Mouse (Mus musculus): ENCODE data around the gene Tmem184a. TPM values are rescaled to one million over a fixed set of nuclear protein-coding genes. Genes with fewer than 3 reads are reported as not detected.

Gene Tmem184a
- total RNA-seq, 1 experiment = 2.7 TPM

GRCm38 (mm10) chr5:139839142-139839541 lies 19.4 kb upstream of the Tmem184a start:
- Histone ChIP-seq H3K4me3 (ENCODE audit: insufficient read depth in 1 of 2, low read depth in 1 of 2, low read length in 2 of 2, poor library complexity in 1 of 2, severe bottlenecking in 1 of 2) (no peak overlapping the region), H3K36me3 (ENCODE audit: control insufficient read depth, insufficient read depth, low read length, poor library complexity, severe bottlenecking) (no peaks in the 10 kb centered on the region), H3K9me3 (ENCODE audit: control insufficient read depth, insufficient read depth, low read depth, low read length) (no peaks in the 10 kb centered on the region), H3K27ac (ENCODE audit: insufficient read depth, low read depth, low read length, poor library complexity, severe bottlenecking) (no peak overlapping the region), H3K4me1 (ENCODE audit: control insufficient read depth in 2 of 2, insufficient read depth in 2 of 2, low read length in 2 of 2, poor library complexity in 1 of 2) (no peaks in the 10 kb centered on the region), H3K9ac (ENCODE audit: insufficient read depth, low read depth, low read length, poor library complexity, severe bottlenecking) (no peak overlapping the region)
- DNase-seq (ENCODE audit: low read depth, low spot score) = no peak
- in situ Hi-C loops (cut with MboI; ENCODE audit: low sequenced_read_pairs in 2 of 2, unreplicated experiment in 2 of 2) = loop anchor here (25.0 kb wide), 2 partner anchors 448 to 573 kb away; partner anchors contain the start of gene Eif3b (in 2 of the 2)
- TF ChIP-seq ZNF384 (IDR thresholded peaks at IDR 0.05; ENCODE audit: low read depth, low read length) = no peak
- TF ChIP-seq MAFK (IDR thresholded peaks at IDR 0.05; ENCODE audit: insufficient read depth, low read depth, low read length) = no peak
- no peak for TF ChIP-seq CHD2 (IDR thresholded peaks at IDR 0.05; ENCODE audit: low read depth, low read length)
- no peak for TF ChIP-seq HCFC1 (IDR thresholded peaks at IDR 0.05; ENCODE audit: borderline replicate concordance, insufficient read depth, low read length)
- TF ChIP-seq ZC3H11A (IDR thresholded peaks at IDR 0.05; ENCODE audit: borderline replicate concordance, low read depth, low read length) = no peak

- in situ Hi-C loops (cut with MboI; ENCODE audit: low sequenced_read_pairs in 2 of 2, unreplicated experiment in 2 of 2) = loop anchor here (25.0 kb wide), 2 partner anchors 449 to 574 kb away; partner anchors contain the start of gene Eif3b (in 2 of the 2)
- Histone ChIP-seq H3K9me3 (ENCODE audit: control insufficient read depth, insufficient read depth, low read depth, low read length) (no peaks in the 10 kb centered on the region), H3K4me1 (ENCODE audit: control insufficient read depth in 2 of 2, insufficient read depth in 2 of 2, low read length in 2 of 2, poor library complexity in 1 of 2) (no peaks in the 10 kb centered on the region), H3K36me3 (ENCODE audit: control insufficient read depth, insufficient read depth, low read length, poor library complexity, severe bottlenecking) (no peaks in the 10 kb centered on the region), H3K9ac (ENCODE audit: insufficient read depth, low read depth, low read length, poor library complexity, severe bottlenecking) (no peak overlapping the region), H3K4me3 (ENCODE audit: insufficient read depth in 1 of 2, low read depth in 1 of 2, low read length in 2 of 2, poor library complexity in 1 of 2, severe bottlenecking in 1 of 2) (no peak overlapping the region), H3K27ac (ENCODE audit: insufficient read depth, low read depth, low read length, poor library complexity, severe bottlenecking) (no peak overlapping the region)
- TF ChIP-seq MAFK (IDR thresholded peaks at IDR 0.05; ENCODE audit: insufficient read depth, low read depth, low read length) (no peak), ZC3H11A (IDR thresholded peaks at IDR 0.05; ENCODE audit: borderline replicate concordance, low read depth, low read length) (peak; percentile 58; the same call in 1 of the 2 replicates), HCFC1 (IDR thresholded peaks at IDR 0.05; ENCODE audit: borderline replicate concordance, insufficient read depth, low read length) (no peak), CHD2 (IDR thresholded peaks at IDR 0.05; ENCODE audit: low read depth, low read length) (no peak), ZNF384 (IDR thresholded peaks at IDR 0.05; ENCODE audit: low read depth, low read length) (0 out of 2 replicates have a peak, but pooled peaks have one; percentile 44)
- peak; percentile 43 for DNase-seq (ENCODE audit: low read depth, low spot score)
Observed at GRCm38 (mm10) chr5:139838476-139838892, 18.8 kb upstream of the Tmem184a start.

- TF ChIP-seq CHD2 (IDR thresholded peaks at IDR 0.05; ENCODE audit: low read depth, low read length) (no peak), MAFK (IDR thresholded peaks at IDR 0.05; ENCODE audit: insufficient read depth, low read depth, low read length) (no peak), ZC3H11A (IDR thresholded peaks at IDR 0.05; ENCODE audit: borderline replicate concordance, low read depth, low read length) (no peak), ZNF384 (IDR thresholded peaks at IDR 0.05; ENCODE audit: low read depth, low read length) (no peak), HCFC1 (IDR thresholded peaks at IDR 0.05; ENCODE audit: borderline replicate concordance, insufficient read depth, low read length) (no peak)
- no peak overlapping the region for H3K27ac ChIP-seq (ENCODE audit: insufficient read depth, low read depth, low read length, poor library complexity, severe bottlenecking)
- no peak overlapping the region for H3K4me3 ChIP-seq (ENCODE audit: insufficient read depth in 1 of 2, low read depth in 1 of 2, low read length in 2 of 2, poor library complexity in 1 of 2, severe bottlenecking in 1 of 2)
- in situ Hi-C loops (cut with MboI; ENCODE audit: low sequenced_read_pairs in 2 of 2, unreplicated experiment in 2 of 2) = loop anchor here (25.0 kb wide), 2 partner anchors 452 to 577 kb away; partner anchors contain the start of gene Eif3b (in 2 of the 2)
- no peaks in the 10 kb centered on the region for H3K36me3 ChIP-seq (ENCODE audit: control insufficient read depth, insufficient read depth, low read length, poor library complexity, severe bottlenecking)
- H3K9me3 ChIP-seq (ENCODE audit: control insufficient read depth, insufficient read depth, low read depth, low read length) = no peaks in the 10 kb centered on the region
- no peak overlapping the region for H3K9ac ChIP-seq (ENCODE audit: insufficient read depth, low read depth, low read length, poor library complexity, severe bottlenecking)
- no peak for DNase-seq (ENCODE audit: low read depth, low spot score)
- no peaks in the 10 kb centered on the region; a peak in 1 of 4 replicates for H3K4me1 ChIP-seq (ENCODE audit: control insufficient read depth in 2 of 2, insufficient read depth in 2 of 2, low read length in 2 of 2, poor library complexity in 1 of 2)
Observed at GRCm38 (mm10) chr5:139835706-139836105, 16.0 kb upstream of the Tmem184a start.

- Histone ChIP-seq H3K9me3 (ENCODE audit: control insufficient read depth, insufficient read depth, low read depth, low read length) (no peaks in the 10 kb centered on the region), H3K4me1 (ENCODE audit: control insufficient read depth in 2 of 2, insufficient read depth in 2 of 2, low read length in 2 of 2, poor library complexity in 1 of 2) (no peaks in the 10 kb centered on the region; a peak in 1 of 4 replicates), H3K9ac (ENCODE audit: insufficient read depth, low read depth, low read length, poor library complexity, severe bottlenecking) (no peak overlapping the region), H3K4me3 (ENCODE audit: insufficient read depth in 1 of 2, low read depth in 1 of 2, low read length in 2 of 2, poor library complexity in 1 of 2, severe bottlenecking in 1 of 2) (no peak overlapping the region), H3K27ac (ENCODE audit: insufficient read depth, low read depth, low read length, poor library complexity, severe bottlenecking) (no peak overlapping the region), H3K36me3 (ENCODE audit: control insufficient read depth, insufficient read depth, low read length, poor library complexity, severe bottlenecking) (no peaks in the 10 kb centered on the region)
- in situ Hi-C loops (cut with MboI; ENCODE audit: low sequenced_read_pairs in 2 of 2, unreplicated experiment in 2 of 2) = loop anchor here (25.0 kb wide), 2 partner anchors 455 to 580 kb away; partner anchors contain the start of gene Eif3b (in 2 of the 2)
- TF ChIP-seq ZNF384 (IDR thresholded peaks at IDR 0.05; ENCODE audit: low read depth, low read length) (no peak), HCFC1 (IDR thresholded peaks at IDR 0.05; ENCODE audit: borderline replicate concordance, insufficient read depth, low read length) (no peak), MAFK (IDR thresholded peaks at IDR 0.05; ENCODE audit: insufficient read depth, low read depth, low read length) (no peak), ZC3H11A (IDR thresholded peaks at IDR 0.05; ENCODE audit: borderline replicate concordance, low read depth, low read length) (no peak)
- no peak for DNase-seq (ENCODE audit: low read depth, low spot score)
Observed at GRCm38 (mm10) chr5:139832125-139832524, 12.4 kb upstream of the Tmem184a start.
